Mouse (Mus musculus): ENCODE results near the gene Wfdc8.
"Not testable (repeated sequence)": the region's sequence is repeated elsewhere in the genome, so short reads cannot be mapped to it uniquely, and the experiment has no call there.

GRCm38 (mm10) chr2:164573359-164573758, 40.1 kb downstream of the Wfdc8 start, which contains the start of gene Spint3:
- TF ChIP-seq CTCF (conservative IDR thresholded peaks at IDR 0.05 in 1 of 2, IDR thresholded peaks at IDR 0.05 in 1 of 2; ENCODE audit: low read depth in 2 of 2, low read length in 2 of 2); E2F4 (IDR thresholded peaks at IDR 0.05; ENCODE audit: insufficient replicate concordance, low read depth, low read length); MEF2A (IDR thresholded peaks at IDR 0.05; ENCODE audit: borderline replicate concordance, low read depth, low read length); TCF12 (IDR thresholded peaks at IDR 0.05; ENCODE audit: low read depth, low read length); CHD1 (IDR thresholded peaks at IDR 0.05; ENCODE audit: low read depth, low read length); POLR2A (IDR thresholded peaks at IDR 0.05; ENCODE audit: low read depth, low read length): not testable (repeated sequence)

All from CH12.LX (cell line).